Mouse (Mus musculus) lung, postnatal 4 days (tissue): ENCODE results near the gene Cacnb1.

Experiments
- DNase-seq, 2 experiments: peaks; one replicate each; pipeline ENCODE4 v3.0.0; 2021

The Cacnb1 gene

DNA sequence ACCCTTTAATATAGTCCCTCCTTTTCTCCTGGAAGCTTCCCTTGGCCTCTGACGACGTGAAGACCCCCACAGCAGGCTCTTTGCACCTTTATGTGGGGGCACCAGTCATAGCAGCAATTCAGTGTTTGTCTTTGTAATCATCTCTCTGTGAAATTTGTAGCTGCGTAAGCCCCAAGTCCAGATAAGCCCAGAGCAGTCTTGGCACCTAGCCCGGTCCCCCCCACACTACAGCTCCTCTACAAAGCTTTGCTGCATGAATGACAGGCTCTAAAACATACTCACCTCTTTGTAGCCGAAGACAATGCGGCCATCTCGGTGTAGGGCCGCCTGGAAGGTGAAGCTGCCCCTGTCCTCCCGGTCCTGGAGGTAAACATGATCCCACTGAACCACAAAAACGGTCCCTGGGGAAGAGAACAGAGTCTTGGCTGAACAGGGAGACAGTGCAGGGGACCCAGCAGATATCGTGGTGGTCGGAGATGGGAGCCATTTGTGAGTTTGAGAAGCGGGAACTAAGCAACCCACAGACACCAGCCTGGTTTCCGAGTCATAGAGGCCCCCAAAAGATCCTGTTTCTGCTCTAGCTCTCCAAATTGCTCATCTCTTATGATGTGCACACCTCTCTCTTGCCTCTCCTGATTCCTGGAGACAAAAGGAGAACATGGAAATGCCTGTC, 68.2 kb downstream of the Cacnb1 start:
- DNase-seq = no peak

- no peak for DNase-seq
Measured at GRCm38 (mm10) chr11:97953939-97954275, 68.9 kb downstream of the Cacnb1 start.

DNA sequence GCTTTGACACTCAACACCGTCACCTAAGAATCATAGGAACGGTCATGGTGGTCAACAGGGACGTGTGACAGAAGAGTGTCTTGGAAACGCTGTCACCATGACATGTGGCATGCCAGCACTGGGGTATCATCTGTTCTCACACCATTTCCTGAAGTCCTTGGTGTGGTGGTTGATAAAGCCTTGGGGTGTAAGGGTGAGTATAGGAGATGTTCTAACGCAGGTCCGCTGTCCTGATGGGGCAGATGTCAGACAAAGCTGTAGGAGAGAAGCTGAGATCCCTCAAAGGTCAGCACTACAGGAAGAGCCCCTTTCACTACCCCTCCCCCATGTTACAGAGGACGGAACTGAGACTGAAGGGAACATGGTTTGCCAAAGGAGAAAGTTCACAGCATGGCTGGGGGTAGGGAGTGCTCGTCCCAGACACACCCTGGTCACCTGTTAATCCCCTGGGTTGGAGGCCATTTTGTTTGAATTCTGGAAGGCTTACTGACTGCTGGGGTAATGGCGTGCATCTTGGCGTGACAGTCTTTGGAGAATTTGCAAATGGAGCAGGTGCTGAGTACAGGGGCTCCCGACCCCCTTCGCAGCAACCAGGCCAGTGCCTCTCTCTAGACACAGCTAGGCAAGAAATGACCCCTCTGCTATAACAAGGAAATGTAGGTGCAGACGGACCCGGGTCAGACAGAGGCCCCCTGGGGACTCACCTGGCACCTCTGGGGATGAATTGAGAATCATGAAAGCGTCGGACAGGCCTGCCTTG, 69.5 kb downstream of the Cacnb1 start:
- no peak for DNase-seq

DNA sequence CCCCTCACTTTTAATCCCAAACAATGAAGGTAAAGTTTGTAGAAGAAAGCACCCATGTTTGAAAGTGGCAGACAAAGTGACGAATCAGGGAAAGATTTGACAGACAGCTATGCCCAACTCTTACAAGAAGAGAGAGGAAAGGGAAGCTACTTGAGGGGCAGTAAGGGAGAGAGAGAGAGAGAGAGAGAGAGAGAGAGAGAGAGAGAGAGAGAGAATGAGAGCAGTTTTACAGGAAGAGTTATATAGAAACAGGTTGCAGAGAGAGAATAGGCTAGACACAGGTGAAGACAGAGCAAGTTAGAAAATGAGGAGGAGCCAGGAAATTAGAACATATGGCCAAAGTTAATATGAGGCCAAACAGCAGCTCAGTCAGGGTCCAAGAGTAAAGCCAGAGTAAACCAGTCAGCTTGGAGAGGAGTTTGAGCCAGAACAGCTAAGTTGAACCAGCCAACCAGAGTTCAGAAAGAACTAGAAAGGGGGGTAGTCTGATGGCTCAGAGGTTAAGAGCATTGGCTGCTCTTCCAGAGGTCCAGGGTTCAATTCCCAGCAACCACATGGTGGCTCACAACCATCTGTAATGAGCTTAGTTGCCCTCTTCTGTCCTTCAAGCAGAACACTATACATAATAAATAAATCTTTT, 70.3 kb downstream of the Cacnb1 start:
- DNase-seq = no peak
